Comparison of ENCODE assay signal across 10 mouse cellular contexts in genomic region chr12:92737623-92738370, GRCm38 (mm10).
DNase-seq lines count a peak whose midpoint lies in the region; ATAC-seq lines count a peak whose summit lies in the region.
"Had no signal": no experiment of that assay in that cellular context is flagged by ENCODE, and none has a peak within 500 bp of the region (broad histone marks: within the 10 kb centered on the region; RNA-seq: fewer than 3 reads in every experiment).

No protein-coding gene starts in this region.

- H3K27ac ChIP-seq in embryonic facial prominence, embryonic 14.5 days (replicated peaks; ENCODE audit: low read depth, low read length) = no peak overlapping the region
- H3K27ac ChIP-seq in embryonic facial prominence, embryonic 10.5 days (replicated peaks) = no peak overlapping the region
- no peak overlapping the region for H3K27ac ChIP-seq in forebrain, embryonic 10.5 days
- H3K27ac ChIP-seq in heart, embryonic 11.5 days (ENCODE audit: low read depth, low read length) = no peak overlapping the region
- H3K27ac ChIP-seq: liver, embryonic 14.5 days had no signal

- H3K4me3 ChIP-seq in embryonic facial prominence, embryonic 14.5 days (ENCODE audit: low read depth, low read length) = no peak overlapping the region
- H3K4me3 ChIP-seq in embryonic facial prominence, embryonic 10.5 days = no peak overlapping the region
- no peak overlapping the region for H3K4me3 ChIP-seq in forebrain, embryonic 10.5 days
- no peak overlapping the region for H3K4me3 ChIP-seq in heart, embryonic 11.5 days (ENCODE audit: low read depth, low read length)
- H3K4me3 ChIP-seq: erythroblast, embryonic 14.5 days had no signal

- H3K9me3 ChIP-seq in embryonic facial prominence, embryonic 14.5 days (ENCODE audit: control insufficient read depth, low read length) = no peaks in the 10 kb centered on the region
- H3K9me3 ChIP-seq in embryonic facial prominence, embryonic 10.5 days = no peaks in the 10 kb centered on the region
- no peaks in the 10 kb centered on the region for H3K9me3 ChIP-seq in forebrain, embryonic 10.5 days
- no peaks in the 10 kb centered on the region for H3K9me3 ChIP-seq in heart, embryonic 11.5 days (replicated peaks; ENCODE audit: control insufficient read depth, low read length)

- no peak for ATAC-seq in embryonic facial prominence, embryonic 14.5 days (ENCODE audit: low read depth)
- ATAC-seq in heart, embryonic 11.5 days (replicated peaks; ENCODE audit: insufficient number of reproducible peaks, low FRiP score, low TSS enrichment) = no peak

- H3K4me2 ChIP-seq in embryonic facial prominence, embryonic 14.5 days (ENCODE audit: low read depth, low read length) = no peak overlapping the region
- H3K4me2 ChIP-seq in heart, embryonic 11.5 days = no peak overlapping the region

- no peak overlapping the region for H3K9ac ChIP-seq in embryonic facial prominence, embryonic 14.5 days (ENCODE audit: low read depth, low read length)
- H3K9ac ChIP-seq in heart, embryonic 11.5 days (ENCODE audit: low read depth, low read length) = no peak overlapping the region
- H3K9ac ChIP-seq: liver, embryonic 14.5 days had no signal

- no peaks in the 10 kb centered on the region for H3K4me1 ChIP-seq in embryonic facial prominence, embryonic 14.5 days (ENCODE audit: control insufficient read depth, insufficient read depth, low read length)
- H3K4me1 ChIP-seq in embryonic facial prominence, embryonic 10.5 days = no peaks in the 10 kb centered on the region
- no peaks in the 10 kb centered on the region for H3K4me1 ChIP-seq in forebrain, embryonic 10.5 days
- H3K4me1 ChIP-seq in heart, embryonic 11.5 days (ENCODE audit: control insufficient read depth, insufficient read depth, low read length) = no peaks in the 10 kb centered on the region

- no peaks in the 10 kb centered on the region for H3K27me3 ChIP-seq in embryonic facial prominence, embryonic 14.5 days (replicated peaks; ENCODE audit: control insufficient read depth, insufficient read depth, low read length)
- H3K27me3 ChIP-seq in embryonic facial prominence, embryonic 10.5 days (replicated peaks; ENCODE audit: low read depth, poor library complexity, severe bottlenecking) = no peaks in the 10 kb centered on the region
- no peaks in the 10 kb centered on the region for H3K27me3 ChIP-seq in forebrain, embryonic 10.5 days (ENCODE audit: poor library complexity, severe bottlenecking)
- no peaks in the 10 kb centered on the region for H3K27me3 ChIP-seq in heart, embryonic 11.5 days (ENCODE audit: control insufficient read depth, insufficient read depth, low read length)

- DNase-seq in embryonic facial prominence, embryonic 14.5 days (ENCODE audit: low spot score) = peak; percentile 10
- no peak for DNase-seq in embryonic facial prominence, embryonic 10.5 days (ENCODE audit: low spot score)
- DNase-seq in cerebellum, adult 18-20 months = peak; percentile 81 to 89
- peak; percentile 20 to 38 for DNase-seq in layer of hippocampus, postnatal 10 days (ENCODE audit: low spot score in 2 of 2)
- DNase-seq in right cerebral cortex, postnatal 10 days (ENCODE audit: low spot score in 2 of 2) = peak; percentile 44 to 45
- DNase-seq in forebrain, embryonic 10.5 days (ENCODE audit: extremely low spot score, low spot score) = no peak
- DNase-seq in heart, adult 8-10 months (ENCODE audit: low spot score) = no peak

- WGBS in embryonic facial prominence, embryonic 14.5 days = 70% methylated on average over 12 of the region's 12 CpGs
- 77% methylated on average over 12 of the region's 12 CpGs for WGBS in embryonic facial prominence, embryonic 10.5 days
- 85% methylated on average over 12 of the region's 12 CpGs for WGBS in forebrain, embryonic 10.5 days
- 68% methylated on average over 12 of the region's 12 CpGs for WGBS in heart, embryonic 11.5 days (ENCODE audit: insufficient replicate concordance)

- no peaks in the 10 kb centered on the region for H3K36me3 ChIP-seq in embryonic facial prominence, embryonic 14.5 days (ENCODE audit: control insufficient read depth, insufficient read depth, low read length)
- H3K36me3 ChIP-seq in embryonic facial prominence, embryonic 10.5 days (replicated peaks) = no peaks in the 10 kb centered on the region
- H3K36me3 ChIP-seq in forebrain, embryonic 10.5 days (replicated peaks) = no peaks in the 10 kb centered on the region
- H3K36me3 ChIP-seq in heart, embryonic 11.5 days (ENCODE audit: control insufficient read depth, insufficient read depth, low read length) = no peaks in the 10 kb centered on the region

Comparison
In these comparisons a context has a peak if more than half of its experiments do, and no peak if none do; other contexts are left out.
1. DNase-seq: peak in embryonic facial prominence, embryonic 14.5 days (single experiment), cerebellum, adult 18-20 months (2 of 2), layer of hippocampus, postnatal 10 days (2 of 2) and right cerebral cortex, postnatal 10 days (2 of 2); none in embryonic facial prominence, embryonic 10.5 days (single experiment), forebrain, embryonic 10.5 days (single experiment) and heart, adult 8-10 months (single experiment).